Mouse (Mus musculus) limb, embryonic 12.5 days (tissue): Measurements from ENCODE around the gene Tet3. TPM values are rescaled to one million over a fixed set of nuclear protein-coding genes. Genes with fewer than 3 reads are reported as not detected.
A peak's percentile ranks its signal among the peaks of the same experiment; 100 is the strongest.
"Not testable (repeated sequence)": the region's sequence is repeated elsewhere in the genome, so short reads cannot be mapped to it uniquely, and the experiment has no call there.

Experiments used
- ATAC-seq: fragments of 200-750 bp; cut with Nextera tagmentation; 2 replicates; pipeline ENCODE4 v1.8.0; 2017; ENCODE audit warnings: low read depth, moderate TSS enrichment; ENCODE audit not compliant: insufficient number of reproducible peaks, insufficient read depth, low FRiP score, low TSS enrichment
- H3K27ac ChIP-seq: fragments of 300-500 bp; sonication (generic); 2 replicates; pipeline ENCODE4 v1.5.1; 2016; ENCODE audit warnings: mild to moderate bottlenecking, moderate library complexity
- H3K27me3 ChIP-seq: fragments of 300-500 bp; sonication (generic); 2 replicates; pipeline ENCODE4 v1.6.1; 2016; ENCODE audit warnings: mild to moderate bottlenecking, moderate library complexity
- H3K36me3 ChIP-seq: fragments of 300-500 bp; sonication (generic); 2 replicates; pipeline ENCODE4 v1.6.1; 2016; ENCODE audit warnings: mild to moderate bottlenecking, moderate library complexity
- H3K4me1 ChIP-seq: fragments of 300-500 bp; sonication (generic); replicated peaks from 2 replicates; pipeline ENCODE4 v1.6.1; 2016
- H3K4me2 ChIP-seq: fragments of 300-500 bp; sonication (generic); 2 replicates; pipeline ENCODE4 v1.6.1; 2016; ENCODE audit warnings: mild to moderate bottlenecking, moderate library complexity
- H3K4me3 ChIP-seq: fragments of 300-500 bp; sonication (generic); replicated peaks from 2 replicates; pipeline ENCODE4 v1.5.1; 2016; ENCODE audit warnings: mild to moderate bottlenecking
- H3K9ac ChIP-seq: fragments of 300-500 bp; sonication (generic); replicated peaks from 2 replicates; pipeline ENCODE4 v1.6.1; 2016; ENCODE audit warnings: mild to moderate bottlenecking, moderate library complexity
- H3K9me3 ChIP-seq: fragments of 300-500 bp; sonication (generic); 2 replicates; pipeline ENCODE4 v1.6.1; 2016; ENCODE audit warnings: mild to moderate bottlenecking, moderate library complexity
- WGBS: fragments of 180-500 bp; shearing (Covaris S2); methylation state at CpG from one replicate; pipeline ENCODE4 v1.1.7; 2016; 5-methylcytosine and 5-hydroxymethylcytosine counted together
- polyA plus RNA-seq: library from polyadenylated mRNA; unstranded; fragments of >200 nt; fragmentation: Nextera tagmentation; extraction: Ambion mirVana; gene quantifications from 2 replicates; pipeline ENCODE4 v1.2.1, GENCODE M21; 2016

The Tet3 gene
- polyA plus RNA-seq, 1 experiment from 2014 or later: 36.0 TPM

- WGBS: 26% methylated on average over 7 of the region's 7 CpGs
- peak; percentile 28; the same call in 1 of the 2 replicates for ATAC-seq
- H3K4me1 ChIP-seq: no peaks in the 10 kb centered on the region
- no peaks in the 10 kb centered on the region for H3K27me3 ChIP-seq
- H3K4me3 ChIP-seq: no peak overlapping the region
- H3K9ac ChIP-seq: no peak overlapping the region
- peaks cover 79% of the 10 kb centered on the region for H3K36me3 ChIP-seq
- H3K4me2 ChIP-seq: no peak overlapping the region
- no peak overlapping the region for H3K27ac ChIP-seq
- H3K9me3 ChIP-seq: no peaks in the 10 kb centered on the region
These were observed 102.2 kb downstream of the Tet3 start for GRCm38 (mm10) chr6:83356569-83357138.

GRCm38 (mm10) chr6:83354856-83355781 is 103.8 kb downstream of the Tet3 start:
- H3K36me3 ChIP-seq: peaks cover 68% of the 10 kb centered on the region
- no peaks in the 10 kb centered on the region for H3K27me3 ChIP-seq
- no peak overlapping the region for H3K27ac ChIP-seq
- H3K4me3 ChIP-seq: no peak overlapping the region
- H3K4me2 ChIP-seq: no peak overlapping the region
- no peaks in the 10 kb centered on the region for H3K9me3 ChIP-seq
- H3K9ac ChIP-seq: 0 out of 2 replicates have a peak overlapping the region, but pooled peaks have one; percentile 27
- WGBS: 81% methylated on average over 9 of the region's 9 CpGs
- H3K4me1 ChIP-seq: peaks cover 4% of the 10 kb centered on the region
- no peak for ATAC-seq

- no peaks in the 10 kb centered on the region for H3K9me3 ChIP-seq
- no peak overlapping the region for H3K4me2 ChIP-seq
- no peak overlapping the region for H3K4me3 ChIP-seq
- ATAC-seq: no peak
- H3K27me3 ChIP-seq: no peaks in the 10 kb centered on the region
- H3K27ac ChIP-seq: no peak overlapping the region
- H3K36me3 ChIP-seq: peaks cover 47% of the 10 kb centered on the region
- no peak overlapping the region for H3K9ac ChIP-seq
- WGBS: 93% methylated on average over 24 of the region's 24 CpGs
- peaks cover 14% of the 10 kb centered on the region for H3K4me1 ChIP-seq
These were observed 106.0 kb downstream of the Tet3 start for GRCm38 (mm10) chr6:83352666-83353410.

GRCm38 (mm10) chr6:83351490-83352160 is 107.3 kb downstream of the Tet3 start:
- peaks cover 14% of the 10 kb centered on the region for H3K4me1 ChIP-seq
- H3K4me3 ChIP-seq: no peak overlapping the region
- no peaks in the 10 kb centered on the region for H3K9me3 ChIP-seq
- no peak for ATAC-seq
- no peak overlapping the region for H3K4me2 ChIP-seq
- H3K27me3 ChIP-seq: no peaks in the 10 kb centered on the region
- WGBS: 83% methylated on average over 7 of the region's 7 CpGs
- peaks cover 48% of the 10 kb centered on the region for H3K36me3 ChIP-seq
- H3K27ac ChIP-seq: 0 out of 2 replicates have a peak overlapping the region, but pooled peaks have one; percentile 12
- no peak overlapping the region for H3K9ac ChIP-seq

GRCm38 (mm10) chr6:83350851-83351405 is 108.0 kb downstream of the Tet3 start:
- ATAC-seq: no peak
- Histone ChIP-seq H3K9me3 (no peaks in the 10 kb centered on the region), H3K4me3 (no peak overlapping the region), H3K4me1 (peaks cover 14% of the 10 kb centered on the region), H3K4me2 (0 out of 2 replicates have a peak overlapping the region, but pooled peaks have one; percentile 88), H3K36me3 (peaks cover 47% of the 10 kb centered on the region), H3K27ac (no peak overlapping the region), H3K27me3 (no peaks in the 10 kb centered on the region), H3K9ac (no peak overlapping the region)
- 88% methylated on average over 16 of the region's 16 CpGs for WGBS

GRCm38 (mm10) chr6:83350172-83350571 is 108.7 kb downstream of the Tet3 start:
- H3K9ac ChIP-seq: peak overlapping the region; percentile 90

GRCm38 (mm10) chr6:83349274-83349958 is 109.5 kb downstream of the Tet3 start:
- H3K27ac ChIP-seq: peak overlapping the region; percentile 67; the same call in 1 of the 2 replicates

More at GRCm38 (mm10) chr6:83350172-83350571, 108.7 kb downstream of the Tet3 start:
- Histone ChIP-seq H3K4me2 (peak overlapping the region; percentile 88), H3K36me3 (peaks cover 39% of the 10 kb centered on the region), H3K4me1 (peaks cover 14% of the 10 kb centered on the region), H3K27ac (no peak overlapping the region), H3K27me3 (no peaks in the 10 kb centered on the region), H3K9me3 (no peaks in the 10 kb centered on the region), H3K4me3 (peak overlapping the region; percentile 89)
- WGBS: 83% methylated on average over 7 of the region's 7 CpGs
- no peak for ATAC-seq

GRCm38 (mm10) chr6:83348873-83349272 is 110.0 kb downstream of the Tet3 start, which contains the start of gene Bola3:
TSS of gene Bola3 (plus strand) at chr6:83349147.
- WGBS: 31% methylated on average over 6 of the region's 6 CpGs
- H3K27me3 ChIP-seq: no peaks in the 10 kb centered on the region
- peak within 1 kb of the TSS; percentile 88 for H3K4me2 ChIP-seq
- H3K4me3 ChIP-seq: peak within 1 kb of the TSS; percentile 89
- peaks cover 26% of the 10 kb centered on the region for H3K36me3 ChIP-seq
- H3K9me3 ChIP-seq: no peaks in the 10 kb centered on the region
- peak within 1 kb of the TSS; percentile 67; the same call in 1 of the 2 replicates for H3K27ac ChIP-seq
- H3K9ac ChIP-seq: peak within 1 kb of the TSS; percentile 90
- peak; percentile 44; the same call in 1 of the 2 replicates for ATAC-seq
- H3K4me1 ChIP-seq: peaks cover 14% of the 10 kb centered on the region

More at GRCm38 (mm10) chr6:83349274-83349958, 109.5 kb downstream of the Tet3 start:
- Histone ChIP-seq H3K9ac (peak overlapping the region; percentile 90), H3K4me2 (peak overlapping the region; percentile 88), H3K4me3 (peak overlapping the region; percentile 89), H3K36me3 (peaks cover 32% of the 10 kb centered on the region), H3K27me3 (no peaks in the 10 kb centered on the region), H3K4me1 (peaks cover 14% of the 10 kb centered on the region), H3K9me3 (no peaks in the 10 kb centered on the region)
- ATAC-seq: peak; percentile 92
- under 1% methylated on average over 53 of the region's 53 CpGs for WGBS

- Histone ChIP-seq H3K27me3 (no peaks in the 10 kb centered on the region), H3K9me3 (no peaks in the 10 kb centered on the region), H3K4me3 (no peak overlapping the region), H3K4me2 (no peak overlapping the region), H3K36me3 (peaks cover 20% of the 10 kb centered on the region), H3K4me1 (peaks cover 14% of the 10 kb centered on the region), H3K9ac (no peak overlapping the region), H3K27ac (no peak overlapping the region)
- 77% methylated on average over 3 of the region's 3 CpGs for WGBS
- ATAC-seq: no peak
These were observed 111.0 kb downstream of the Tet3 start for GRCm38 (mm10) chr6:83347916-83348315.

- H3K4me2 ChIP-seq, H3K9me3 ChIP-seq, H3K9ac ChIP-seq, H3K4me3 ChIP-seq, H3K27me3 ChIP-seq, H3K27ac ChIP-seq, ATAC-seq: not testable (repeated sequence)
- WGBS: 94% methylated on average over 8 of the region's 8 CpGs
- Histone ChIP-seq H3K36me3 (peaks cover 38% of the 10 kb centered on the region), H3K4me1 (peaks cover 12% of the 10 kb centered on the region)
These were observed 113.6 kb downstream of the Tet3 start for GRCm38 (mm10) chr6:83345285-83345684.
